Mouse (Mus musculus): ENCODE results near the gene Yy1.

DNA sequence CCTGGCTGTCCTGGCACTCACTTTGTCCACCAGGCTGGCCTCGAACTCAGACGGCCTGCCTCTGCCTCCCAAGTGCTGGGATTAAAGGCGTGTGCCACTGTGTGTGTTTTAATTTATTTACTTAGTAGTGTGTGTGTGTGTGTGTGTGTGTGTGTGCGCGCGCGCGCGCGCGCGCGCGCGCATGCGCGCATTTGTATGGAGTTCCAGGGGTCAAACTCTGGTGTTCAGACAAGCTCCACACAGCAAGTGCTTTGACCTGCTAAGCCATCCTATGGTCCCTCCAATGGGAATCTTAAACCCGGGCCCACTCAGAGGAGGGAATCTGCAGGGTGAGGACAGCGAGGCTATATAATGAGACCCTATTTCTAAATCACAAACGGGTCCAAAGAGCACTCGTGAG is 37.6 kb upstream of the Yy1 start:
- TF ChIP-seq CTCF (conservative IDR thresholded peaks at IDR 0.05; ENCODE audit: insufficient read depth, insufficient read length, low read depth, low read length) (no peak), POLR2A (IDR thresholded peaks at IDR 0.05; ENCODE audit: low read depth, low read length) (no peak)
